Mouse (Mus musculus) kidney, postnatal 25 days (tissue): ENCODE data around the gene Anks1b.

Source experiments
- DNase-seq, 2 experiments: peaks; one replicate each; pipeline ENCODE4 v3.0.0; 2021; ENCODE audit warnings: mixed read lengths in 2 of 2

Gene Anks1b

GRCm38 (mm10) chr10:90824692-90825091 lies 951.4 kb downstream of the Anks1b start:
- no peak for DNase-seq

DNA sequence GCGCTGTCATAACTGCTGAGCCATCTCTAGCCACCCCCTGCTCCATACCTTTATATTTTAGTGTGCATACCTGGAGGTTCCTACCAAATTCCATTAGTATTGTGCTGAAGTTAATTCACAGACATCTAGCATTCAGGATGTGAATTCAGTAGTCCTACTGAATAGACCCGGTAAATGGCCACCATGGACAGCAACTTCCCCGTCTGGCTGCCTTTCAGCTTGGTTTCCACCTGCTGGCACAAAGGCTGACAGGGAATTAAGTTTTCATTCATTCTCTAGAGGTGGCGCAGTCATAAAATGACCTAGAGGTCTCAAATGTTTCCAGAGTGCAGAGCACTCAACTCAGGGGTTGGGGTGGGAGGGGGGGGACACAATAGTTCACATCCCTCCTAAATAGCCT lies 953.6 kb downstream of the Anks1b start:
- no peak for DNase-seq

- no peak for DNase-seq
Observed at GRCm38 (mm10) chr10:90828581-90829393, 955.5 kb downstream of the Anks1b start.

GRCm38 (mm10) chr10:90829394-90830267 lies 956.3 kb downstream of the Anks1b start:
- no peak for DNase-seq

- no peak for DNase-seq
Observed at GRCm38 (mm10) chr10:90830268-90830585, 956.9 kb downstream of the Anks1b start.

DNA sequence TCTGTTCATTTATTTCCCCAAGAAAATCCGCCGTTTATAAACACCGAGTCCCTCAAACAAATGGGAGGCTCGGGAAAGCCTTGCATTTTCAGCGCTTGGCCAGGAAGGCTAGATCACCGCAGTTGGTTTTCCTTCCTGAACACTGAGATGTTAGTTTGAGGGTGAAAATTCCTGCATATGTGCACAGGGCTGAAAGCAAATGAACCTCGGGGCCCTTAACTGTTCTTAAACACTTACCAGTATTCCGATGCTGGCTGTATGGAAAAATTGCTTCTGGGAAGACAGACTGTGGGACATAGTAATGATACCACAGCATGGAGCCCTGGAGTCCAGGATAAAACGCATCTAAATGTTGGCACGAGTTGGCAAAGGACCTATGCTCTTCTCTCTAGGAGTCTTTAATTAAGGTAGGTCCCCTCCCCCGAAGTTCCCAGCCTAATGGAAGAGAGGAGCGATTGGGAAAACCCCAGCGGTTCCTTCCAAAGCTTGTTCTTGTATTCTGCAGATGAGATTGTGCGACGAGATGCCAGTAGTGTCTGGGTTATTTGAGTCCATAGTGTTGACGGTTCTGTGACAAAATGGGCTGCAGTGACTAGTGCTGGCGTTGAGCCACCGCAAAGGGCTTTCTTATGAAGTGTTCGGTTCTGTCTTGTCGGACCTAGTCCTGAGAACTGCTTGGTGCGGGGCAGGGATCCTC lies 957.4 kb downstream of the Anks1b start:
- no peak for DNase-seq

GRCm38 (mm10) chr10:90831288-90831626 lies 957.9 kb downstream of the Anks1b start:
- no peak for DNase-seq

GRCm38 (mm10) chr10:90834306-90834705 lies 961.0 kb downstream of the Anks1b start:
- no peak for DNase-seq

DNA sequence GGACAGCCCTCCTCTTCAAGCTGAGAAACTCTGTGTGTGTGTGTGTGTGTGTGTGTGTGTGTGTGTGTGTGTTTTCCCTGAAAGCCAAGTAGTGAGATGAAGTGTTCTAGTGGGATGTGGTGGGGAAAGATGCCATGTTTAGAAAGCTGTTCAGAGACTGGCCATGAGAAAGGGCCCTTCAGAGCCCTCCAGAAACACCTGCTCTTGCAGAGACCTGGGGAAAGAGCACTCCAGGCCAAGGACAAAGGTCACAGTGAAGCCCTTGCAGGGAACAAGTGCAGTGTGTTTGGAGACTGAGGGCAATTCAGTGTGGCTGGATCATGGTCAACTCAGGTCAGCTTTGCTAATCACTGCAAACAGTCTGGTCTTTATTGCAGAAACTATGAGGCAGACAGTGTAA lies 961.9 kb downstream of the Anks1b start:
- no peak for DNase-seq

- no peak for DNase-seq
Observed at GRCm38 (mm10) chr10:90839611-90840335, 966.5 kb downstream of the Anks1b start.

DNA sequence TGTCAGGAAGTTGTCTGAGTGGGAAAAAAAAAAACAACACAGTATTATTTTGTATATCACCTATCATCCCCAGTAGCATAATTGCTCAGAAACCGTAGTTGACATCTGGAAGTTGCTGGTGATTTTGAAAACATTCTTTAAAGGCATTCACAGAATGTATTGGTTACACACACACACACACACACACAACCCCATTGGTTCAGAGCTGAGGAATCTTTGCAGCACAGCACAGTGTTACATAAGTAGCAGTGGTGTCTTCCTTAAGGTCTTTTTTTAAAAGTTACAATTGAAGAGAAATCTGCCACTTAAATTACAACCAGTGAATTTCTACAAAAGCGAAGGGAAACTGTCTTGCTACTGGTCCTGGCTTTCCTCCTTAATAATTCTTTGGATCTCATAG lies 969.1 kb downstream of the Anks1b start:
- no peak for DNase-seq

GRCm38 (mm10) chr10:90851077-90851476 lies 977.8 kb downstream of the Anks1b start:
- DNase-seq: no peak

GRCm38 (mm10) chr10:90851999-90852398 lies 978.7 kb downstream of the Anks1b start:
- DNase-seq: no peak

GRCm38 (mm10) chr10:90852432-90852831 lies 979.1 kb downstream of the Anks1b start:
- no peak for DNase-seq

GRCm38 (mm10) chr10:90856668-90857067 lies 983.4 kb downstream of the Anks1b start:
- DNase-seq: no peak

- DNase-seq: no peak
Observed at GRCm38 (mm10) chr10:90859665-90860523, 986.6 kb downstream of the Anks1b start.

DNA sequence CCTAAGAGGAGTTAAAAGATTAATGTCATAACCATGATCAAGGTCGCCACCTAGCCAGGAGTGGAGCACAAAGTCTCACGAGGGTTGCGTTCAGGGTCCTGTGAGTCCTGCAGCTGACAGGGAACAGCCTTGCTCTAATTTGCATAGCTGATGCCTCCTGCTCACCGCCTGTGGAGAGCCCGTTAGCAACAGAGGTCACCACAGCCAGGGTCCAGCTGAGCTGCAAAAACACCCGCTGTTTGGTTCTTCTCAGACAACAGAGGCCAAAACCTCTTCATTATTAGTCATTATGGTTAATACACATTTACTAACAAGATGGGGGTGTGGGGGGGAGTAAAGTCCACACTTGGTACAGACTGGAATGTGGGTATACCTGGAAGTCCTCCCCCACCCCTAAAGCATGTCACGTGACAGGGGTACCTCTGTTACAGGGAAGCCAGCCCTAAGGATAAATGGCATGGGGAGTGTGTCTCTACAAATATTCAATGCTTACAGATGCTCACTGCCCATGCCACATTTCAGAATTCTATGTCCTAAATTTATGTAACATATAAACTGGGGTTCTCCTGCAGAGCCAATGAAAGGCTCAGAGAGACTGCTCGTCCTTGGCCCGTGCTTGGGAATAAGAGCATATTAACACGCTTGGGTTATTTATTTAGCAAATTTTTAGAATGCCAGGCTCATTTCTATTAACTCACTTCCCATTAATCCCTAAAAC lies 990.7 kb downstream of the Anks1b start:
- DNase-seq: peak; percentile 25 to 59

DNA sequence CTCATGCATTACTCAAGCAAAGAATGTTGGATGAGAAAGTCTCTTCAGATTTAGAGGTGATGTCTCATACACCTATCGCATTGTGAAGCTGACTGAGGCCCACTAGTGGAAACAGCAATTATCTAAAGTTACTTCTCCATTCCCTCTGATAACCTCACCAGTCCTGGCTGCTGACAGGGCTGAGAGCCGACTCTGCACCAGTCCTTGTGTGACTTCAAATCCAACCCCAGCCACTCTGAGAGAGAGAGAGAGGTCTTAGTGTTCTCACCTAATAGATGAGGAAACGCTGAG lies 991.2 kb downstream of the Anks1b start:
- no peak for DNase-seq

- no peak for DNase-seq
Observed at GRCm38 (mm10) chr10:90873204-90873603, 999.9 kb downstream of the Anks1b start.

- no peak for DNase-seq
Observed at GRCm38 (mm10) chr10:90874166-90874565, 1000.9 kb downstream of the Anks1b start.

- peak in 1 of 2 experiments; percentile 10 for DNase-seq
Observed at GRCm38 (mm10) chr10:90880854-90881560, 1007.7 kb downstream of the Anks1b start.
